8 mouse cellular contexts compared by ENCODE assay signal in genomic region chr2:174344003-174344655, GRCm38 (mm10). TPM values are rescaled to one million over a fixed set of nuclear protein-coding genes. Genes with fewer than 3 reads are reported as not detected.
DNase-seq lines count a peak whose midpoint lies in the region; ATAC-seq lines count a peak whose summit lies in the region.

No protein-coding gene starts in this region.

- ATAC-seq in midbrain, embryonic 11.5 days (ENCODE audit: low FRiP score): peak; percentile 40; the same call in 1 of the 2 replicates
- peak; percentile 90 for ATAC-seq in granulocyte monocyte progenitor cell, adult 5-6 weeks (replicated peaks; ENCODE audit: poor library complexity, severe bottlenecking)
- peak; percentile 61 for ATAC-seq in intestine, embryonic 16.5 days
- peak; percentile 90 for ATAC-seq in megakaryocyte progenitor cell, adult 5-6 weeks (replicated peaks; ENCODE audit: poor library complexity)

- H3K27ac ChIP-seq in midbrain, embryonic 11.5 days (ENCODE audit: low read depth, low read length): no peak overlapping the region
- no peak overlapping the region for H3K27ac ChIP-seq in midbrain, embryonic 10.5 days (replicated peaks)
- peak overlapping the region; percentile 56 for H3K27ac ChIP-seq in intestine, embryonic 16.5 days (ENCODE audit: low read length)

- no peaks in the 10 kb centered on the region for H3K27me3 ChIP-seq in midbrain, embryonic 11.5 days (ENCODE audit: control insufficient read depth, insufficient read depth, low read length)
- H3K27me3 ChIP-seq in midbrain, embryonic 10.5 days (ENCODE audit: low read depth, poor library complexity, severe bottlenecking): no peaks in the 10 kb centered on the region
- H3K27me3 ChIP-seq in intestine, embryonic 16.5 days (replicated peaks; ENCODE audit: control insufficient read depth, insufficient read depth, low read length): no peaks in the 10 kb centered on the region

- no peaks in the 10 kb centered on the region for H3K9me3 ChIP-seq in midbrain, embryonic 11.5 days (ENCODE audit: control insufficient read depth, low read length)
- H3K9me3 ChIP-seq in midbrain, embryonic 10.5 days (replicated peaks): no peaks in the 10 kb centered on the region; the same call in 1 of the 2 replicates
- H3K9me3 ChIP-seq in intestine, embryonic 16.5 days (ENCODE audit: control insufficient read depth, low read length): no peaks in the 10 kb centered on the region

- H3K4me3 ChIP-seq in midbrain, embryonic 11.5 days (ENCODE audit: low read depth, low read length): no peak overlapping the region
- H3K4me3 ChIP-seq in midbrain, embryonic 10.5 days: no peak overlapping the region
- H3K4me3 ChIP-seq in intestine, embryonic 16.5 days (ENCODE audit: low read length): no peak overlapping the region

- no peak overlapping the region for H3K4me2 ChIP-seq in midbrain, embryonic 11.5 days
- no peak overlapping the region for H3K4me2 ChIP-seq in intestine, embryonic 16.5 days (ENCODE audit: low read depth, low read length)

- no peak overlapping the region for H3K9ac ChIP-seq in midbrain, embryonic 11.5 days (ENCODE audit: low read length)
- no peak overlapping the region for H3K9ac ChIP-seq in intestine, embryonic 16.5 days (ENCODE audit: low read depth, low read length)

- H3K4me1 ChIP-seq in midbrain, embryonic 11.5 days (ENCODE audit: control insufficient read depth, insufficient read depth, low read length): peaks cover 13% of the 10 kb centered on the region
- peaks cover 41% of the 10 kb centered on the region for H3K4me1 ChIP-seq in midbrain, embryonic 10.5 days
- peaks cover 39% of the 10 kb centered on the region for H3K4me1 ChIP-seq in intestine, embryonic 16.5 days (ENCODE audit: control insufficient read depth, insufficient read depth, low read length)

- 81% methylated on average over 3 of the region's 3 CpGs for WGBS in midbrain, embryonic 11.5 days
- WGBS in midbrain, embryonic 10.5 days: 67% methylated on average over 3 of the region's 3 CpGs
- WGBS in intestine, embryonic 16.5 days: 21% methylated on average over 3 of the region's 3 CpGs

- peaks cover 28% of the 10 kb centered on the region for H3K36me3 ChIP-seq in midbrain, embryonic 11.5 days (ENCODE audit: control insufficient read depth, insufficient read depth, low read length)
- peaks cover 84% of the 10 kb centered on the region for H3K36me3 ChIP-seq in midbrain, embryonic 10.5 days
- peaks cover 29% of the 10 kb centered on the region for H3K36me3 ChIP-seq in intestine, embryonic 16.5 days (ENCODE audit: control insufficient read depth, insufficient read depth, low read length)

- intact Hi-C loops in left cerebral cortex, postnatal 25 days (cut with DNase I): no loop called here

- DNase-seq in midbrain, embryonic 11.5 days (ENCODE audit: low spot score, missing footprints): peak; percentile 82
- DNase-seq in midbrain, embryonic 10.5 days (ENCODE audit: low spot score): no peak
- peak; percentile 83 for DNase-seq in embryo, embryonic 11 days
- peak; percentile 83 to 90 for DNase-seq in left cerebral cortex, postnatal 25 days (ENCODE audit: low spot score in 2 of 2)
- DNase-seq in right cerebral cortex, postnatal 25 days: peak; percentile 61

RNA-seq across cellular contexts. Expression of gene Gm20721, which starts 2.4 kb away (rescaled TPM):
- polyA plus RNA-seq in midbrain, embryonic 11.5 days (2014; fragmentation: Nextera tagmentation; extraction: Ambion mirVana): 9.5 and 15.7 TPM in 2 replicates
- 12.7 and 15.2 TPM in 2 replicates for polyA plus RNA-seq in midbrain, embryonic 10.5 days (2016; fragmentation: Nextera tagmentation; extraction: Ambion mirVana)
- not detected in 2 replicates for total RNA-seq in granulocyte monocyte progenitor cell, adult 5-6 weeks (2014; fragmentation: Nextera tagmentation)
- 1.4 and 4.7 TPM in 2 replicates for total RNA-seq in granulocyte monocyte progenitor cell, adult 5-6 weeks (2017)
- polyA plus RNA-seq in intestine, embryonic 16.5 days (2015; fragmentation: Nextera tagmentation; extraction: Ambion mirVana): 37.0 and 98.1 TPM in 2 replicates
- 1 to 10 TPM; 2.2 to 3.0 TPM for total RNA-seq in left cerebral cortex, postnatal 25 days (2021)
- total RNA-seq in megakaryocyte progenitor cell, adult 5-6 weeks (2015): 0.12 TPM in 1 of 2 replicates, not detected in the other
- 3.1 and 3.3 TPM in 2 replicates for total RNA-seq in megakaryocyte progenitor cell, adult 5-6 weeks (2017)

Comparison
In these comparisons a context has a peak if more than half of its experiments do, and no peak if none do; other contexts are left out.
1. ATAC-seq: peak in every context shown above with its lines; median percentile 90 in granulocyte monocyte progenitor cell, adult 5-6 weeks; 90 in megakaryocyte progenitor cell, adult 5-6 weeks; 61 in intestine, embryonic 16.5 days; 40 in midbrain, embryonic 11.5 days.